Mouse (Mus musculus) gastrocnemius, postnatal 14 days (tissue): Measurements from ENCODE around the gene Cnn1. TPM values are rescaled to one million over a fixed set of nuclear protein-coding genes. Genes with fewer than 3 reads are reported as not detected.

Experiments used
- DNase-seq: peaks from one replicate; pipeline ENCODE4 v3.0.0; 2021; ENCODE audit warnings: mixed read lengths
- intact Hi-C: fragments of 180-260 bp; cut with DNase I; formaldehyde crosslinking; loops from one replicate; pipeline ENCODE4 v1.15.1; 2025; ENCODE audit warnings: low total_unique reads
- long read RNA-seq, 2 experiments: library from polyadenylated mRNA; stranded (forward); transcript quantifications; one replicate each; pipeline ENCODE4 v2.0.0; 2021
- total RNA-seq, 2 experiments: library from RNA; stranded (reverse); gene quantifications; 2 replicates each; pipeline ENCODE4 v1.2.3; 2021

Cnn1 gene
- 1 to 10 TPM; 1.7 to 7.9 TPM for total RNA-seq
- long read RNA-seq, experiment 1, partial matches to known transcripts = 0 of 3 reads
- long read RNA-seq, experiment 1, other reads (novel, unspliced or antisense) = 0 of 3 reads
- long read RNA-seq, experiment 2, partial matches to known transcripts = 0 of 1 reads
- long read RNA-seq, experiment 2, other reads (novel, unspliced or antisense) = 0 of 1 reads

DNA sequence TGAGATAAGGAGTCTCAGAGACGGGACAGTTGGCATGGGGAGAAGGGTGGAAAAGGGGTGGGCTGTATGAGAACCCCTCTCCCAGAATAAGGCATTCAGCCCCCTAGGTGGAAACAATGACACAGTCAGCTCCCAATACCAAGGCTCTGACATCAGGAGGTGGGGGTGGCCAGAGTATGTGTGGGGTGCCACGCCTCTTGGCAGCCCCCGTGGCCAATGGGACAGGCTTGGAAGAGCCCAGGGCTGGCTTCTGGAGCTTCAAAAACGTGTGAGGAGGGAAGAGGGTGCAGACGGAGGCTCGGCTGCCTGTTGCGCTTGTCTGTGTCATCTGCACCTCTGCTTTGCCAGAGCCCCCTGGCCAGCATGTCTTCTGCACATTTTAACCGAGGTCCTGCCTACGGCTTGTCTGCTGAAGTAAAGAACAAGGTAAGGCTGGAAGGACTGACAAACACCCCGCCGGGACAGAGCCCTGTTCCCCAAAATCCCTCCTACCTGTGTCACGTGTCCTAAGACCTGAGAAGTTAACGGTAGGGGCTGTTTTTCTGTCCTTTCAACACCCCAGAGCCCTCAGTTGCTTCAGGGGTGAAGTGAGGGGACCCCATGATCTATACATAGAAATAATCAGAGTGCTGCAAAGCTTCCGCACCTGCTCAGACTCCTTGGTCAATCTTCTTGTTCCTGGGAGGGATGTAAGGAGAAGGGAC is at the start of gene Cnn1:
Cnn1 (plus strand) TSS at position 224 of the 704 bp plus-strand sequence.
- intact Hi-C loops = no loop called here
- peak; percentile 27 for DNase-seq

DNA sequence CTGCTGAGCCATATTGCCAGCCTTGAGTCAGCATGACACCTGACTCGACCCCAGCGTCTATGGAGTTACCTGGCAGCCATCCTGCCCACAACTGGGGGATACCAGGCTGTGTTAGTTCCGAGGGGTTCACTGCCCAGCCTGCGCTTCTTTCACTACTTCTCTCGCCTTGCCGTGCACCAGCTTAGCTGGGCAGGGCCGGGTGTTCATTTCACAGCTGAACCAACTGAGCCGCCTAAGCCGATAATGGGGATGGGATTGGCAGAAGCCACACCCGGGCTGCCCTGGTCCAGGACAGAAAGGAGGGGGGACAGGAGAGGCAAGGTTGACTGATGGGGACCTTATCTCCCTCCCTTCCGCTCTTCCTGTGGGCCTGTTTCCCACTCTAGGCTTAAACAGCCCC is 49.7 kb upstream of the Cnn1 start:
- intact Hi-C loops = no loop called here
- DNase-seq = no peak

DNA sequence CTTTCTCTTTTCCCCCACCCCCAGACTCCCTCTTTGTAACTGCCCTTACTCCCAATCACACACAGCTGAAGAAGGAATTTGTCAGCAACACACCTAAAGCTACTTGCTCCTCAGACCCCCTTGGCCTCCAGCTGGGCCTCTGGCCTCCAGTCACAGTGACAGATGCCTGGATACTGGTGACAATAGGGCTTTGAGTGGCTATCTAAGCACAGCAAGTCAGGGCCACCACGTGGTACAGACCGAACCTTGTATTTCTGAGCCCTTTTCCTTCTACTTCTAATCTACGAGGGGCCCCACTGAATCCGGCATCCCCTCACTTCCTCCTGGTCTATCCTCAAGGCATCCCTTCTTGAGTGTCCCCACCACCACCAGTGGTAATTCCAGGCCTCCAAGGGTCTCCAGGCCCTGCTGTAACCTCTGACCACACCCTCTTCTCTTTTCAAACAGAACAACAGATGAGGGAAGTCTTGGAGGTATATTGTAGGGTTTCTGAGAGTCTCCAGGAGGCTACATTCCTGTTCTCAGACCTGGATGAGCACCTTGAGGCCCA is 49.2 kb upstream of the Cnn1 start:
- DNase-seq = no peak
- intact Hi-C loops = loop anchor here (5.0 kb wide), 1 partner anchor 32 kb away; no protein-coding TSS in a partner anchor

DNA sequence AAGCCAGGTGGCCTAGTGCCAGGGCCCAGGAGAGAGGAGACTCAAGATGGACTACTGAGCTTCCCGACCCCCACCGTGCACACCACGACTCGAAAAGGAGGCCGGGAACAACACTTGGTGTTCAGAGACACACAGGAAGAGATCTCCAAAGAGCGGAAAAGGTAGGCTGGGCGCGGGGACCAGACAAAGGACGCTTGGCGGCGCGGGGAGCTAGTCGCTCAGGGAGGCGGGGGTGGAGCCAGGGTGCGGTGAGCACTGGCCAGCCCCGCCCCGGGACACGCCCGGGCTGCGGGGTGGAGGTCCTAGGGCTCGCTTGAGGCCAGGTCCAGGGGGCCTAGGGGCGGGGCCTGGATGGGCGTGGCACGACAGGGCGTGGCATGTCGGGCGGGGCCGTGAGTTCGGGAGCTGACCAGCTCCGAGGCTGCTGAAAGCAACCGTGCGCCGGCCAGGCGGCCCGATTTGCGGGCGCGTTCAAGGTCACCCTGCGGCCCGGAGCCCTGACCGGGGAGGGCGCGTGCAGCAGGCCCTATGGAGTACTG is 48.6 kb upstream of the Cnn1 start:
- DNase-seq = no peak
- intact Hi-C loops = loop anchor here (5.0 kb wide), 1 partner anchor 33 kb away; no protein-coding TSS in a partner anchor

DNA sequence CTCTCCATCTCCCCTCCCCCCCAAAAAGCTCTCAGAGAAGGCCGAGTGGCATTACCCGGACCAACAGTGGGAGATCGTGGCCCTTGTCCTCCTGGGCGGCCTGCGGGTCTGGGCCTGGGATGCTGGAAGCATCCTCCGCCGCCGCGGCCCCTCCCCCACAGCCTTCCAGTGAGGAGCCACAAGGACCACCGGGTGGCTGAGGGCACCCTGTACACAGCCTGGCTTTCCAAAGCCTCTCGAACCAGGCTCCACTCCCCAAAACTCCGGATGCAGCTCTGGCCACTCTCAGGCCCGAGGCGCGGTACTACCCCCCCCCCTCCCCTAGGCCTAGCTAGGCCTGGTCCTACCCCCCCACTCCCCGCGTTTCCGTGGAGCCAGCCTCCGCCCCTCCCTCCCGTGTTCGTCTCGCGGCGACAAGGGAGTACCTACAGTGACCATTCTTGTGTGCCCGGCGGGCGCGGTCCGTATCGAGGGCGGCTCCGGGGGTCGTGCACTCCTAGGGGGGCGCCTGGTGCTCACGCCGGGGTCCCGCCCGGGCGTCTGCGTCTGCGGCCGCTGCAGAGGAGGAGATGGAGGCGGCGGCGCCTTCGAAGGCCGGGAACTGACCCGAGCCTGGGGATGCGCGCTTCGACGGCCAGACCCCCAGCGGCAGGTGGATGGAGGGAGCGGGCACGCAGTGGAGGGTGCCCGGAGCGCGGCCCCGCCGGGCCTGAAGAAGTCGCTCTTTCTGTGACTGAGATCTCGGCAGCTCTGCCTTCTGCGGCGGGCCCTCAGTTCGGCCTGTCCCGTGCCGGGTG is 47.7 kb upstream of the Cnn1 start:
- no peak for DNase-seq
- intact Hi-C loops = loop anchor here (5.0 kb wide), 1 partner anchor 34 kb away; no protein-coding TSS in a partner anchor

DNA sequence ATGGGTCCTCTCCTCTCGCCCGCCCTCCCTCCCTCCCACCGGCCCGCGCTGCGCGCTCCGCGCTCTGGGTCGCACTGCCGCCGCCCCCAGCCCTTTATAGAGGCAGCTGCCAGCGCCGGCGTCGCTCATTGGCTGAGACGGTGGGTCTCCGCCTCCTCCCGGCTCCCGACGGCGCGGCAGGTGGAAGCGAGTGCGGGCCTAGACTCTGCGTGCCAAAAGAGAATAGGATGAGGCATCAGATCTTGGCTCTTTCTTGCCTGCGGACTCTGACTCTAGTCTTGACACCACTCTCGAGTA is 47.1 kb upstream of the Cnn1 start, which contains the start of gene Elavl3:
Elavl3 (minus strand) TSS at position 66 of the 297 bp plus-strand sequence.
- intact Hi-C loops = loop anchor here (5.0 kb wide), 1 partner anchor 35 kb away; no protein-coding TSS in a partner anchor
- DNase-seq = no peak

DNA sequence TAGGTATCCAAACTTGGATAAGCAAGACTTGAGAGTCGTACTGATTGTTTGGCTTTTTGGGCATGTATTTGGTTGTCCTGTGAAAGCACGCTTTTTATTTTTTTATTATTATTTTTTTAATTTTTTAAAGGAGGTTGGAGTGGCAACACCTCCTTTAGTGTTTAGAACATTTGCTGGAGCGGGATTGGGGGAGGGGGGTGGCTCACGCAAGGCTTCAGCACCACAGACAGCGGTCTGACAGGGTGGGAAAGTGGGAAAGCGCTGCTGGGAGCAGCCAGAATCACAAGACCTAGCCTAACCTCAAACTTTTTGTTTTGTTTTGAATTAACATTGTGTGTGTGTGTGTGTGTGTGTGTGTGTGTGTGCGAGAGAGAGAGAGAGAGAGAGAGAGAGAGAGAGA is 45.4 kb upstream of the Cnn1 start:
- intact Hi-C loops = loop anchor here (5.0 kb wide), 1 partner anchor 36 kb away; no protein-coding TSS in a partner anchor

DNA sequence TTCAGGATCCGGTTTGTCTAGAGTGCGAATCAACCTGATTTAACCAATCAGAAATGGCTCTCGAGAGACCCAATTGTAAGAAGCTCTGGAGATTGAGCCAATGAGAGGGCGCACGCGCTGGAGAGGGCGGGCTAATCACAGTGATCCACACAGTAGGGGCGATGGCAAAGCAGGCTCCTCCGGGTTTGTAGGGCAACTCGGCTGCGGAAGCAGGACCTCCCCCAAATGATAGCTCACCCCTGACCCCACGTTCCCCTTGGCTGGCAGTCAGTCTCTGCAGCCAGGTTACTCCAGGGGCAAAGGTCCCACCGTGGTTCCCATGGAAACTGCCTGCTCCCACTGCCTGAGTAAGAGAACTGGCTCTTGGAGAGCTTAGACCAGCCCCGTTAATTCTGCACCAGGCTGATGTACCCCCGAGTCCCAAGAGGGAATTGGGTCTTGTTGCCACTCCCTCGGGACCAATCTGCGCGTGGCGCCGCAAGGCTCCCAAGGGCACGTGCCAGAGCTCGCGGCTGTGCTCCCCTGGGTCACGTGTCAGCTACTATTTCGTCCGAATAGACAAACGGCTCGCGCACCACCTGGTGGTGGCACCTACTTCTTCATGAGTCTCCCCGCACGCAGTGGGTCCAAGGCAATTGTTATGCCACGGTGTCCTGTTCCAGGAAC is 44.5 kb upstream of the Cnn1 start:
- peak; percentile 57 for DNase-seq
- intact Hi-C loops = loop anchor here (5.0 kb wide), 1 partner anchor 37 kb away; no protein-coding TSS in a partner anchor

More for the DNA sequence above, 45.4 kb upstream of the Cnn1 start:
- DNase-seq = no peak

DNA sequence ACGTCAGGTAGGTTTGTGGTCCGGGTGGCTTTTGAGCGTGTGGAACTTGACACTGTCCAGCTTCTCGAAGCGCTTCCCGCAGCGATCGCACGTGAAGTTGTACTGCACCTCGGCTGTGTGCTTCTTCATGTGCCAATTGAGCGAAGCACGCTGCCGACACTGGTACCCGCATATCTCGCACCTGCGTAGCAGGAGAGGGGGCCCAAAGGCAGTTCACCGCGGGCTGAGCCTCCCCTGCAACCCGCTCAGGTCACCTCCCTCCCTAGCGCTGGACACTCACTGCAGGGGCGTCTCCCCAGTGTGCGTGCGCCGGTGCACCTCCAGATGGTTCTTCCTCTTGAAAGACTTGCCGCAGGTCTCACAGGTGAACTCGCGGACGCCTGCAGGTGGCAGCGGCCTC is 43.3 kb upstream of the Cnn1 start:
- DNase-seq = no peak
- intact Hi-C loops = no loop called here

DNA sequence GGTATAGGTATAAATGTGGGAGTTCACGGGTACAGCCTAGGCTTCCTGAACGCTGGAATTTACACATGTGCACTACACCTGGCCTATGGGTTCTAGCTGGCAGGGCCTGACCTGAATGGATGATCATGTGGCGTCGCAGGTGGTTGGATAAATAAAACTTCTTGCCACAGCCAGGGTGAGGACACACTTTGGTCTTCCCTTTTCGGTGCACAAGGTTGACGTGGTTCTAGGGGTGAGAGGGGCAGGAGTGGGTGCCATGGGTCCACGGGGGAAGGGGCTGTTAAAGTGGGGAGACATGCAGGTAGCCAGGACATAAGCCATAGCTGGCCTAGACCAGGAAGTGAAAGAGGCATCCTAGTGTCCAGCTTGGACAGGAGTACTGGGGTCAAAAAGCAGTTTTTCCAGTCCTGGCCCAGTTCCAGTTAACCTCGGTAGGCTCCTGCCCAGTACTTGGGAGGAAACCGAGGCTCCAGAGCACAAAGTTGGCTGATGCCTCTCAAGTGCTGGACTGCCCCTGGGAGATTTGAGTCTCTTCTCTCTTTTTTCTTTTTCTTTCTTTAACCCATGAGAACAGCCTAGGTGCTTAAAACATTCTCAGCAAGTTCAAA is 42.6 kb upstream of the Cnn1 start:
- intact Hi-C loops = no loop called here
- no peak for DNase-seq

DNA sequence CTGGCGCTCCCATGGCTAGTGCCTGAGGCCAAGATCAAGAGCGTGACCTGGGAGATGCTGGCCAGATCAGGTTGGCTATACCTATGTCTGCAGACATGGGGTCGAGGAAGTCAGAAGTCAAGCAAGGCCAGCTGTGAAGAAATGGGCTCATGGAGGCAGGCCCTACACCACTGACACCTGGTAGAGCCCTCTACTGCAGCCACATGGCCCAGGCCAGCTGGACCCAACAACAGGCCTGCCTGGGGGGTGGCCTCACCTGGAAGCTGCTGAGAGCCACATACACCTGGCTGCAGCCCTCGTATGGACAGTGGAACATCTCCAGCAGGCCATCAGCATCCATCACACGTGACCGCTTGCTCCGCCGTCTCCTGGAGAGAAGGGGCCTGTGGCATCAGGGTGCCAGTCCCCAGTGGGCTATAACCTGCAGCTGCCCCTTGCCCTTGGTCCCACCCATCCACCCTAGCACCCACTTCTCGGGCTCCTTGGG is 41.9 kb upstream of the Cnn1 start:
- DNase-seq = no peak
- intact Hi-C loops = no loop called here

DNA sequence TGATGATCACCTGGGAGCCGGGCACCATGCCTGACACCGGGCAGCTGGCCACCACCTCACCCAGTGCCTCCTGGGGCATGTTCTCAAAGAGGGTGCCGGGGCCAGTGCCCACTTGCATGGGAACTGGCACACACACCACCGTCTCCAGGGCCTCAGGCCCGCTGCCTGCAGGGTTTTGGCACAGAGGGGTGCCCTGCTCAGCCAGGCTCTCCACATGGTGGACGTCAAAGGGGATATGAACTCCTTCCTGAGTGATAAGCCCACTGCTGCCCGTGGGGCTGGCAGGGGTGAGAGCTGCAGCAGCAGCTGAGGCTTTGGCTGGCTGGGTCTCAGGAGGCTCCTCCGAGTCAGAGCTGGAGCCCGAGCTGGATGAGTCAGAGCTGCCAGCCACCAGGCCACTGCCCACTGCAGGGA is 41.0 kb upstream of the Cnn1 start:
- intact Hi-C loops = no loop called here
- DNase-seq = peak; percentile 27

DNA sequence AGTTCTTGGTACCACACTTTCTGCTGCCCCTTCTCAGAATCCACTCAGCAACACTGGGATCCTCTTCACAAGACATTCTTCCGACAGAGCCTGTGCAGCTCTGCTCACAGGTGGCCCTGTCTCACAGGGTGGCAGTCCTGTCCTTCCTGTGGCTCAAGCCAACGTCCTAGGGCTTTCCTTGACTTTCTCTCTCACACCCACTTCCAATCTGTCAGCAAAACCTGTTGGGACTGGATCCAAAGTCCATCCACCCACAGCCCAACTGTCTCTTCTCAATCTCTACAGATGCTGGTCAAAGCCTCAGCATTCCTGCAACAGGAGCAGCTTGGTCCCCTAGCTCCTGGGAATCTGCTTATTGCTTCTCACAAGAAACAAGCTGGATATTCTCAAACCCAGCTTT is 37.7 kb upstream of the Cnn1 start:
- no peak for DNase-seq
- intact Hi-C loops = no loop called here

DNA sequence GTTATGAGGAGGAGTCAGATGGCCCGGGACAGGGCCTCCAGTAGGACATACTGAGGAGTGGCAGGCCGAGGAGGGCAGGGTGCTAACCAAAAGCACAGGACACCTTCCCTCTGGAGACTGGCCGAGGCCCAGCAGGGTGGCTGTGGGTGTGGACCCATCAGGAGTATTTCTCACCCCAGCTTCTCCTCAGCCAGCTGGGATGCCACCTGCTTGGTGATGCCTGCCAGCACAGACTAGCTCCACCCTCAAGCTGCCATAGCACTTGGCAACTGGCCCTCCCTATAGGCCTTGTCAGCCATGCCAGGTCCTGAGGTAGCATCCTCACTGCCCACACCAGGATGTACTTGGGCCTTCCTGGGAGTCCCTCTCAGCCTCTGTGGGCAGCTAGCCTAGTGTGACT is 34.7 kb upstream of the Cnn1 start:
- intact Hi-C loops = no loop called here
- no peak for DNase-seq

DNA sequence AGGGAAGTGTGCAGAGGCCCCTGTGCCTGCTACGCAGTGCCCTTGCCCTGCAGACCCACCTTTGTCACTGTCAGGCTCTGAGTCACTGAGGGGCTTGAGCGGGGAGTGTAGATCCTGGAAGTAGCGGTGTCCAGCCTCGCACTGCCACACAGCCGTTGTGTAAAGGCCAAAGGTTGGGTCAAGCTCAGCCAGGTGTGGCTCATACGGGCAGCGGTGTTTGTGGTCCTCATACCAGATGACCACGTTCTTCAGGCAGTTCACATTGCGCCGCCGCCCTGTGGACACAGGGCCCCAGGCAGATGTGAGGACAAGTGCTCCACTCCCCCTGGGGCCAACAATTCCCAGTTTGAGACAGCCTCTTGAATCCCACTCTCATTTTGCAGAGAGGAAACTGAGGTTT is 33.4 kb upstream of the Cnn1 start:
- no peak for DNase-seq
- intact Hi-C loops = loop anchor here (2.0 kb wide), 1 partner anchor 77 kb away; no protein-coding TSS in a partner anchor

DNA sequence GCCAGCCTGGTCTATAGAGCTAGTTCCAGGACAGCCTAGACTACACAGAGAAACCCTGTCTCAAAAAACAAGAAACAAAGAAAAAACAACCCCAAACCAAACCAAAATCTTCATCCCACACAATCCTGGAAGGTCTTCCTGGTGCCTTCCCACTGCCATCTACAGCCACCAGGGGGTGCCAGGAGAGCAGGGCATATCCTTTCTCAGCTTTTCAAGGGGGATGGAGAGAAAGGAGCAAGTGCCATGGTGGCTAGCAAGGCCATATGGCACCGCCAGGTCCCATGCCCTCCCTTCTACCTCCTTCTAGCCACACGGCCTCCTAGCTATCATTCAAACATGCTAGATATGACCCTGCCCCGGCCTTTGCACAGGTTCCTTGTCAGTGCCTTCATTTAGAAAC is 32.6 kb upstream of the Cnn1 start:
- intact Hi-C loops = loop anchor here (2.0 kb wide), 1 partner anchor 76 kb away; no protein-coding TSS in a partner anchor
- DNase-seq = peak; percentile 53

DNA sequence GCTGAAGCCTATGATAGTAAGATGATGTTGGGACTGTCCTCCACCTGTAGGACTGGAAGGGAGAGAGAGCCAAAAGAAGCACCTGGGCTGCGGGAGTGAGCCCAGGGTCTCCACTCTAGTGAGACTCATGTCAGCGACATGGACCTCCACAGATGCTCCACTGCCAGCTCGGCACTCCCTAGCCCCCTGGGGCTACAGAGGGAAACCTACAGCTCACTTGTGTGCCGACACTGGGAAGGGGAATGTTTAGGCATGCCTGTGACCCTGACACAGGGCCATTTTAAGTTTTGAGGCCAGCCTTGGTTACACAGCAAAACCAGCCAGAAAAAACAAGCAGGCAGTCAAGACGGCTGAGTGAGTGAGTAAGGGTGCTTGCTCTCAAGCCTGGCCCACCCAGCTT is 31.8 kb upstream of the Cnn1 start:
- DNase-seq = no peak
- intact Hi-C loops = loop anchor here (2.0 kb wide), 1 partner anchor 76 kb away; no protein-coding TSS in a partner anchor

DNA sequence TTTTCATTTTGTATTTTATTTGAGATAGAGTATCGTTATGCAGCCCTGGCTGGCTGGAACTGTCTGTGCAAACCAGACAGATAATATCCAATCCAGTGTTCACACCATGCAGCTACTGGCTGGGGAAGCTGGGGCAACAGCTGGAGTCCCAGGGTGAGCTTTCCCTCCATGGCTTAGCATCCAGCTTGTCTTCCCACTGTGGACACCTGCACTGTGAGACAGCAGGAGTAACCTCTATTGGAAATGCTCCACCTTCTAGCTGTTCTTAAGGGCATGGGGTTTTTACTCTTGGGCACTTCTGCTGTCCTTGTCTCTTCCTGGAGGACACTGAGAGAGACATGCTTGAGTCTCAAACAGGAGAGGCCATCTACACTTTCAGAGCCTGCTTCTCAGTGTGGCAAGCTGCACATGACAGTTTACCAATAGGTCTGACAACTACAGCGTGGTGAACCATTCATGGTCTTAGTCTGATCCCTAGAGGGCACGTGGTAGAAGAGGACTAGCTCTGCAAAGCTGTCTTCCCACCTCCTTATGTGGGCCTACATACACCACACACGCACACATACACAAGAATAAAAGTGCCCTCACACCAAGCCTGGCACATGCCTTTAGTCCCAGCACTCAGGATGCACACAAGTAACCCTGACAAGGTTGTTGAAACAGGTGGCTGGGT is 29.0 kb upstream of the Cnn1 start:
- intact Hi-C loops = no loop called here
- DNase-seq = no peak
